Mouse (Mus musculus): ENCODE results near the gene Elane. TPM values are rescaled to one million over a fixed set of nuclear protein-coding genes. Genes with fewer than 3 reads are reported as not detected.

Elane gene
- polyA plus RNA-seq, 1 experiment from 2014 or later, result 0.25 TPM

GRCm38 (mm10) chr10:79918231-79919078, 32.4 kb downstream of the Elane start:
- Histone ChIP-seq H3K27ac (replicated peaks) (no peak overlapping the region), H3K4me3 (peak overlapping the region; percentile 67), H3K4me2 (peak overlapping the region; percentile 60), H3K27me3 (replicated peaks) (peaks cover 62% of the 10 kb centered on the region), H3K36me3 (peaks cover under 1% of the 10 kb centered on the region; the same call in 1 of the 2 replicates), H3K9me3 (no peaks in the 10 kb centered on the region), H3K9ac (peak overlapping the region; percentile 60), H3K4me1 (peaks cover 63% of the 10 kb centered on the region)
- 7% methylated on average over 35 of the region's 35 CpGs for WGBS
- ATAC-seq (ENCODE audit: extremely low read depth, insufficient number of reproducible peaks, low FRiP score, low TSS enrichment), result no peak

GRCm38 (mm10) chr10:79919251-79919849, 33.3 kb downstream of the Elane start:
- Histone ChIP-seq H3K4me1 (peaks cover 55% of the 10 kb centered on the region), H3K9ac (peak overlapping the region; percentile 26; the same call in 1 of the 2 replicates)

GRCm38 (mm10) chr10:79920056-79920890, 34.2 kb downstream of the Elane start:
- Histone ChIP-seq H3K9me3 (no peaks in the 10 kb centered on the region), H3K27me3 (replicated peaks) (peaks cover 70% of the 10 kb centered on the region), H3K36me3 (no peaks in the 10 kb centered on the region), H3K27ac (replicated peaks) (no peak overlapping the region), H3K4me3 (peak overlapping the region; percentile 45), H3K9ac (no peak overlapping the region), H3K4me1 (peaks cover 46% of the 10 kb centered on the region), H3K4me2 (peak overlapping the region; percentile 68)
- no peak for ATAC-seq (ENCODE audit: extremely low read depth, insufficient number of reproducible peaks, low FRiP score, low TSS enrichment)
- 21% methylated on average over 26 of the region's 26 CpGs for WGBS

More at GRCm38 (mm10) chr10:79919251-79919849, 33.3 kb downstream of the Elane start:
- Histone ChIP-seq H3K4me3 (peak overlapping the region; percentile 67), H3K9me3 (no peaks in the 10 kb centered on the region), H3K27ac (replicated peaks) (no peak overlapping the region), H3K4me2 (peak overlapping the region; percentile 60), H3K27me3 (replicated peaks) (peaks cover 70% of the 10 kb centered on the region), H3K36me3 (no peaks in the 10 kb centered on the region)
- WGBS, result 4% methylated on average over 21 of the region's 21 CpGs
- no peak for ATAC-seq (ENCODE audit: extremely low read depth, insufficient number of reproducible peaks, low FRiP score, low TSS enrichment)

- Histone ChIP-seq H3K4me1 (peaks cover 46% of the 10 kb centered on the region), H3K36me3 (no peaks in the 10 kb centered on the region), H3K27me3 (replicated peaks) (peaks cover 70% of the 10 kb centered on the region), H3K27ac (replicated peaks) (no peak within 1 kb of the TSS), H3K9ac (peak within 1 kb of the TSS; percentile 68), H3K9me3 (no peaks in the 10 kb centered on the region), H3K4me3 (peak within 1 kb of the TSS; percentile 45), H3K4me2 (peak within 1 kb of the TSS; percentile 68)
- WGBS, result 7% methylated on average over 35 of the region's 41 CpGs
- ATAC-seq (ENCODE audit: extremely low read depth, insufficient number of reproducible peaks, low FRiP score, low TSS enrichment), result no peak
Observed at GRCm38 (mm10) chr10:79920958-79921535, 35.0 kb downstream of the Elane start, which contains the start of gene R3hdm4. TSS of gene R3hdm4 (minus strand) at chr10:79921208.

- WGBS, result 1% methylated on average over 34 of the region's 34 CpGs
- peak overlapping the region; percentile 68 for H3K9ac ChIP-seq
- no peak for ATAC-seq (ENCODE audit: extremely low read depth, insufficient number of reproducible peaks, low FRiP score, low TSS enrichment)
- H3K9me3 ChIP-seq, result no peaks in the 10 kb centered on the region
- no peak overlapping the region for H3K27ac ChIP-seq (replicated peaks)
- no peaks in the 10 kb centered on the region for H3K36me3 ChIP-seq
- H3K27me3 ChIP-seq (replicated peaks), result peaks cover 70% of the 10 kb centered on the region
- peak overlapping the region; percentile 45 for H3K4me3 ChIP-seq
- peak overlapping the region; percentile 68 for H3K4me2 ChIP-seq
- peaks cover 47% of the 10 kb centered on the region for H3K4me1 ChIP-seq
Observed at GRCm38 (mm10) chr10:79921572-79921971, 35.5 kb downstream of the Elane start.

- Histone ChIP-seq H3K27ac (replicated peaks) (peak overlapping the region; percentile 97), H3K9me3 (no peaks in the 10 kb centered on the region), H3K4me2 (peak overlapping the region; percentile 92), H3K9ac (peak overlapping the region; percentile 97), H3K4me1 (peaks cover 46% of the 10 kb centered on the region), H3K27me3 (replicated peaks) (peaks cover 41% of the 10 kb centered on the region), H3K4me3 (peak overlapping the region; percentile 97), H3K36me3 (no peaks in the 10 kb centered on the region)
- no peak for ATAC-seq (ENCODE audit: extremely low read depth, insufficient number of reproducible peaks, low FRiP score, low TSS enrichment)
- WGBS, result 11% methylated on average over 29 of the region's 29 CpGs
Observed at GRCm38 (mm10) chr10:79924998-79925784, 39.1 kb downstream of the Elane start.

- peak overlapping the region; percentile 97 for H3K9ac ChIP-seq
- 8% methylated on average over 14 of the region's 15 CpGs for WGBS
- H3K4me1 ChIP-seq, result peaks cover 46% of the 10 kb centered on the region
- peaks cover 6% of the 10 kb centered on the region for H3K36me3 ChIP-seq
- peak overlapping the region; percentile 92 for H3K4me2 ChIP-seq
- peaks cover 33% of the 10 kb centered on the region for H3K27me3 ChIP-seq (replicated peaks)
- H3K27ac ChIP-seq (replicated peaks), result peak overlapping the region; percentile 97
- ATAC-seq (ENCODE audit: extremely low read depth, insufficient number of reproducible peaks, low FRiP score, low TSS enrichment), result no peak
- peak overlapping the region; percentile 97 for H3K4me3 ChIP-seq
- H3K9me3 ChIP-seq, result no peaks in the 10 kb centered on the region
Observed at GRCm38 (mm10) chr10:79925785-79926490, 39.9 kb downstream of the Elane start.

GRCm38 (mm10) chr10:79926491-79927323, 40.7 kb downstream of the Elane start, which contains the start of gene Arid3a:
TSS of gene Arid3a (plus strand) at chr10:79927043.
- H3K4me2 ChIP-seq, result peak within 1 kb of the TSS; percentile 92
- no peaks in the 10 kb centered on the region for H3K9me3 ChIP-seq
- H3K27ac ChIP-seq (replicated peaks), result peak within 1 kb of the TSS; percentile 97
- ATAC-seq (ENCODE audit: extremely low read depth, insufficient number of reproducible peaks, low FRiP score, low TSS enrichment), result peak; percentile 51; the same call in 1 of the 2 replicates
- peak within 1 kb of the TSS; percentile 97 for H3K9ac ChIP-seq
- H3K4me1 ChIP-seq, result peaks cover 46% of the 10 kb centered on the region
- H3K27me3 ChIP-seq (replicated peaks), result peaks cover 25% of the 10 kb centered on the region
- under 1% methylated on average over 63 of the region's 63 CpGs for WGBS
- peaks cover 13% of the 10 kb centered on the region for H3K36me3 ChIP-seq
- H3K4me3 ChIP-seq, result peak within 1 kb of the TSS; percentile 97

GRCm38 (mm10) chr10:79927324-79928029, 41.4 kb downstream of the Elane start:
- peak overlapping the region; percentile 97 for H3K9ac ChIP-seq
- H3K27me3 ChIP-seq (replicated peaks), result peaks cover 18% of the 10 kb centered on the region
- H3K36me3 ChIP-seq, result peaks cover 21% of the 10 kb centered on the region
- peak overlapping the region; percentile 97 for H3K27ac ChIP-seq (replicated peaks)
- ATAC-seq (ENCODE audit: extremely low read depth, insufficient number of reproducible peaks, low FRiP score, low TSS enrichment), result peak; percentile 51; the same call in 1 of the 2 replicates
- peak overlapping the region; percentile 92 for H3K4me2 ChIP-seq
- H3K9me3 ChIP-seq, result no peaks in the 10 kb centered on the region
- WGBS, result under 1% methylated on average over 54 of the region's 54 CpGs
- peaks cover 52% of the 10 kb centered on the region for H3K4me1 ChIP-seq
- peak overlapping the region; percentile 97 for H3K4me3 ChIP-seq
